Mouse (Mus musculus): ENCODE measurements around the gene Brsk2.

DNA sequence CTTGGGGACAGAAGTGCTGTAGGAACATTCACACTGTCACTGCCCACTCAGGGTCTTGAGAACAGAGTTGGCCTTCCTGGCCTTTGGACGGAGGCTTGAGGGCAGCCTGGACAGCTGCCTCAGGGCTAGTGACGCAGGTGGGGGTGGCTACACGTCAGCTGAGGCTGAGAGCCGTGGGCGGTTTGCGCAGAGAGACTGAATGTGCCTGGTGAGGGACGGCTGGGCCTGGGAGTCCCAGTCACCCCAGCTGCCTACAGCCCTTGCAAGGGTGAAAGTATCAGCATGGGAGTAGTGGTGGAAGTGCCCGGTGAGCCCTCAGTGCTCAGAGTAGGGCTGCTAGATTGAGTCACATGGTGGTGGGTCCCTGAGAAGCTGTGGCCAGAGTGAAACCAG is 6.6 kb downstream of the Brsk2 start:
- TF ChIP-seq POLR2A (IDR thresholded peaks at IDR 0.05; ENCODE audit: borderline replicate concordance, low read depth, low read length) (no peak), CTCF (IDR thresholded peaks at IDR 0.05; ENCODE audit: low read depth, low read length) (no peak)
